Mouse (Mus musculus): ENCODE results near the gene Dazl. TPM values are rescaled to one million over a fixed set of nuclear protein-coding genes. Genes with fewer than 3 reads are reported as not detected.
A peak's percentile ranks its signal among the peaks of the same experiment; 100 is the strongest.
"Not testable (repeated sequence)": the region's sequence is repeated elsewhere in the genome, so short reads cannot be mapped to it uniquely, and the experiment has no call there.

Dazl gene
- polyA plus RNA-seq, 1 experiment = not detected

DNA sequence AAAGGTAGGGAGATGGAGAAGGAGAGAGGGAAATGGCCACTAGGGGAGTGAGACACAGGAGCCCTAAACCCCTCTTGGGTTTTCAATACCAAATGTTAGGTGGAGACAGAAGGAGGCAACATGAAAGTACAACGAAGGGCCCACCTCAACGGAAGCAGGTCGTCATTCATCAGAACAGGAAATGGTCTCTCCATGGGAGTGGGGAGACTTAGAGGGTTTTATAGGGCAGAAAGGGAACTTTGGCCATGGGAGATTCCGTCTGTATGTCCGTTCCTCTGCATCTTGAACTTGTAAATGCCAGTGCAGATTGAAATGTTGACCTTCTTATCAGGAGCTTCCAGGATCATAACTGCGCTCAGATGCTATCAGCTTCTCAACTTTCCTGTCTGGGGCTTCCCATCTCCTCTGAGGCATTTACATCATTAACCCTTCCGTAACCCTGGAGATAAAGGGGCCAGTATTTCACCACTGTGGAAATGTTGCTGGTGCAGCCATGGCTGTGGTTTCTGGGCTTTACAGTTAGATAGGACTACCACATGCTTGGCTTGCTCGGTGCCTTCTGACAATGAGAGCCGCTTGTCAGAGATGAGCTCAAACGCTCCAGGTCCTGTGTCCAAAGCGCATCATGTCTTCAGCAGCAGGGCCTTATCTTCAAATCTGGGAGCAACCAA is 6.9 kb upstream of the Dazl start:
- 30% methylated on average over 11 of the region's 11 CpGs for WGBS
- Histone ChIP-seq H3K4me3 (replicated peaks; ENCODE audit: control insufficient read depth, low read depth, low read length) (no peak overlapping the region), H3K27ac (ENCODE audit: control insufficient read depth, insufficient read depth, low read depth, low read length, poor library complexity) (no peak overlapping the region), H3K4me1 (ENCODE audit: control insufficient read depth, insufficient read depth, low read length) (no peaks in the 10 kb centered on the region; the same call in 1 of the 2 replicates)
- no peak for TF ChIP-seq POLR2A (IDR thresholded peaks at IDR 0.05; ENCODE audit: borderline replicate concordance, control insufficient read depth, low read depth, low read length)
- TF ChIP-seq CTCF (IDR thresholded peaks at IDR 0.05; ENCODE audit: control insufficient read depth, insufficient read depth, low read length) = no peak

DNA sequence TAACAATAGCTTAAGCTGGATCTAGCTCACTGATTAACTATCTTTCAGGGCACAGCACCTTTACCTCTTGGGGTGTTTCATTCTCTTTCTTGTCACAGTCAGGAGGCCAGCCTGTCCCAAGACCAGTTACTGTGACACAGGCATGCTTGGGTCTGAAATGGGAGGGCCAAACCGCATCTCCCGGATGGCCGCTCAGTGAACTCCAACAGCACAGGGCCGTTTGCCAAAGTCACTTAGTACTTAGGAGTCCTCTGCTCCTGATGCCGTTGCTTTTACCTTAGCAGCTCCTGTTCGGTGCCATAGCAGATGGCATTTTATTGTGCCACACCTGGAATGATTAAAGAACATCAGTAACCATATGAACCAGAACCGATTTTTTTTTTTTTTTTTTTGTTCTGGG is 5.4 kb upstream of the Dazl start:
- WGBS = 84% methylated on average over 7 of the region's 7 CpGs
- no peaks in the 10 kb centered on the region; the same call in 1 of the 2 replicates for H3K4me1 ChIP-seq (ENCODE audit: control insufficient read depth, insufficient read depth, low read length)
- H3K27ac ChIP-seq (ENCODE audit: control insufficient read depth, insufficient read depth, low read depth, low read length, poor library complexity) = no peak overlapping the region
- H3K4me3 ChIP-seq (replicated peaks; ENCODE audit: control insufficient read depth, low read depth, low read length) = no peak overlapping the region
- TF ChIP-seq CTCF (IDR thresholded peaks at IDR 0.05; ENCODE audit: control insufficient read depth, insufficient read depth, low read length) (no peak), POLR2A (IDR thresholded peaks at IDR 0.05; ENCODE audit: borderline replicate concordance, control insufficient read depth, low read depth, low read length) (no peak)

- Histone ChIP-seq H3K4me3 (replicated peaks; ENCODE audit: control insufficient read depth, low read depth, low read length) (no peak overlapping the region), H3K27ac (ENCODE audit: control insufficient read depth, insufficient read depth, low read depth, low read length, poor library complexity) (0 out of 2 replicates have a peak overlapping the region, but pooled peaks have one; percentile 25), H3K4me1 (ENCODE audit: control insufficient read depth, insufficient read depth, low read length) (no peaks in the 10 kb centered on the region)
- no peak for TF ChIP-seq POLR2A (IDR thresholded peaks at IDR 0.05; ENCODE audit: borderline replicate concordance, control insufficient read depth, low read depth, low read length)
- TF ChIP-seq CTCF (IDR thresholded peaks at IDR 0.05; ENCODE audit: control insufficient read depth, insufficient read depth, low read length) = no peak
- WGBS = 93% methylated on average over 12 of the region's 12 CpGs
Measured at GRCm38 (mm10) chr17:50294726-50295125, 1.3 kb upstream of the Dazl start.

- Histone ChIP-seq H3K27ac (ENCODE audit: control insufficient read depth, insufficient read depth, low read depth, low read length, poor library complexity) (peak overlapping the region; percentile 73; the same call in 1 of the 2 replicates), H3K4me1 (ENCODE audit: control insufficient read depth, insufficient read depth, low read length) (no peaks in the 10 kb centered on the region), H3K4me3 (replicated peaks; ENCODE audit: control insufficient read depth, low read depth, low read length) (peak overlapping the region; percentile 61)
- TF ChIP-seq CTCF (IDR thresholded peaks at IDR 0.05; ENCODE audit: control insufficient read depth, insufficient read depth, low read length) = peak; percentile 61; the same call in 1 of the 2 replicates
- TF ChIP-seq POLR2A (IDR thresholded peaks at IDR 0.05; ENCODE audit: borderline replicate concordance, control insufficient read depth, low read depth, low read length) = no peak
- WGBS = 7% methylated on average over 50 of the region's 57 CpGs
Measured at GRCm38 (mm10) chr17:50292661-50293171, 720 bp downstream of the Dazl start.

DNA sequence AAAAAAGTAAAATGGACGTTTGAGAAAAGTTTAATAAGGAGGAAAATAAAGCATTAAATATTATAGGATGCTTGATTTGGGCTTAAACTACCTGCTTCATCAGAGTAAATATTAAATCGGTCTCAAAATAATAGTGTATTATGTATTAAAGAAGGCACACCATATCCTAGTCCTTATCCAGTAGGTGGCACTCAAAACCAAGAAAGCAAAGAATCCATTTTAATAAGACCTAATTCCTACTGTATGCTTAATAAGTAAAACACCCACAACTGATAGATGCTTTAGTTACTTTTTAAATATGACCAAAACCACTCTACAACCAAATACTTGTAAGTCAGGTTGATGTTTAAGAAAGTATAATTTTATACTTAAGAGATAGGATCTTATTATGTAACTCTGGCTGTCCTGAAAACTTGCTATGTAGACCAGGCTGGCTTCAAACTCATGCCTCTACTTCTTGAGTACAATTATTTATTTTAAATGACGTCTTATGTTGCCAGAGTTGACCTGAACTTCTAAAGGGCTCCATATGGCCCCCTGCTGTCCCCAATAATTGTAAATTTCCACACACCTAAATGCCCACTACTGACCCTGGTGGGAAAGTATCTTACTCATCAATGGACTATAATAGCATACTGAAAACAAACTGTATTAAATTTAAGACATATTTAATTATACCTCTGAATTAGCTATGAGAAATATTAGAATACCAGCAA is 1.8 kb downstream of the Dazl start:
- no peak overlapping the region for H3K4me3 ChIP-seq (replicated peaks; ENCODE audit: control insufficient read depth, low read depth, low read length)
- no peak for TF ChIP-seq POLR2A (IDR thresholded peaks at IDR 0.05; ENCODE audit: borderline replicate concordance, control insufficient read depth, low read depth, low read length)
- no peak for TF ChIP-seq CTCF (IDR thresholded peaks at IDR 0.05; ENCODE audit: control insufficient read depth, insufficient read depth, low read length)
- H3K27ac ChIP-seq (ENCODE audit: control insufficient read depth, insufficient read depth, low read depth, low read length, poor library complexity) = no peak overlapping the region
- 13% methylated on average over 3 of the region's 3 CpGs for whole genome bisulfite sequencing
- no peaks in the 10 kb centered on the region for H3K4me1 ChIP-seq (ENCODE audit: control insufficient read depth, insufficient read depth, low read length)

DNA sequence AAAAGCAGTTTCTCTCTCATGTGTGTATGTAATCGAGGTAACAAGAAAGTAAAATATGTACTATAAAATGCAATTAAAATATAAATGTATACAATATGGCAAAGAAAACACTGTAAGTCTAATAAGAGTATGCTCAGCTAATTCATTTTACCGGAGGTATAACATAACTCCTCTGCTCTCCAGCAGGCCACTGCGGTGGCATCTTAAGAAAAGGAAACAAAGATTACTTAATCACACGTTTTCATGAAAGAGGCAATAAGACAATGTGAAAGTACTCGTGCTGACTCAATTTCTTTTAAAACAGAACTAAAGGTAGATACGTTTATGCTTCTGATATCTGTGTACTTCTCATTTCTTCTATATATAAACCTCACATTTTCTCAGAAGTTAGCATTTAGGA is 8.6 kb downstream of the Dazl start:
- H3K27ac ChIP-seq (ENCODE audit: control insufficient read depth, insufficient read depth, low read depth, low read length, poor library complexity) = no peak overlapping the region
- no peaks in the 10 kb centered on the region for H3K4me1 ChIP-seq (ENCODE audit: control insufficient read depth, insufficient read depth, low read length)
- TF ChIP-seq CTCF (IDR thresholded peaks at IDR 0.05; ENCODE audit: control insufficient read depth, insufficient read depth, low read length) (no peak), POLR2A (IDR thresholded peaks at IDR 0.05; ENCODE audit: borderline replicate concordance, control insufficient read depth, low read depth, low read length) (no peak)
- no peak overlapping the region for H3K4me3 ChIP-seq (replicated peaks; ENCODE audit: control insufficient read depth, low read depth, low read length)
- 30% methylated on average over 6 of the region's 6 CpGs for WGBS

DNA sequence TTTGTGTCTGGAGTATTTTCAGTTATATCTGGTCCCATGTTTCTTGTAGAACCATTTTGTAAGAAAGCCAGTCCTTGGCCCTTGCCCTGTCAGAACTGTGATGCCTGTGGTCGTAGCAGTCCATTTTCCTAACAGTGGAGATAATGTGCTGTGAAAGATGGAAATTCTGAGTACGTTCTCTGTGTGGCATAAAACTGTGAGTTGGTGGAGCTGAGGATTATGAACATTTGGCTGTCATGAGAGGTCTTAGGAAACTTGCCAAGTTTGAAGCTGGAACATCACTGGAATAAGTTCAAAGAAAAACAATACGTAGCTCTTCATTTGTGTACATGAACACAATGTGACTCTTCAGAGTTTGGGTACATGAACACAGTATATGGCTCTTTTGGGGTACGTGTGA is 31.8 kb downstream of the Dazl start:
- not testable (repeated sequence) for H3K27ac ChIP-seq (ENCODE audit: control insufficient read depth, insufficient read depth, low read depth, low read length, poor library complexity); H3K4me1 ChIP-seq (ENCODE audit: control insufficient read depth, insufficient read depth, low read length); H3K4me3 ChIP-seq (replicated peaks; ENCODE audit: control insufficient read depth, low read depth, low read length)
- 79% methylated on average over 4 of the region's 4 CpGs for WGBS

GRCm38 (mm10) chr17:50260856-50261255 is 32.6 kb downstream of the Dazl start:
- TF ChIP-seq POLR2A (IDR thresholded peaks at IDR 0.05; ENCODE audit: borderline replicate concordance, control insufficient read depth, low read depth, low read length) (no peak), CTCF (IDR thresholded peaks at IDR 0.05; ENCODE audit: control insufficient read depth, insufficient read depth, low read length) (no peak)
- 72% methylated on average over 6 of the region's 6 CpGs for WGBS
- H3K4me3 ChIP-seq (replicated peaks; ENCODE audit: control insufficient read depth, low read depth, low read length) = no peak overlapping the region
- H3K4me1 ChIP-seq (ENCODE audit: control insufficient read depth, insufficient read depth, low read length) = no peaks in the 10 kb centered on the region
- no peak overlapping the region for H3K27ac ChIP-seq (ENCODE audit: control insufficient read depth, insufficient read depth, low read depth, low read length, poor library complexity)
